Mouse (Mus musculus) kidney, adult 8-10 months (tissue): ENCODE data around the gene Eaf1.
A peak's percentile ranks its signal among the peaks of the same experiment; 100 is the strongest.

ENCODE experiments used
- DNase-seq, 2 experiments: peaks; one replicate each; pipeline ENCODE4 v3.0.0; 2022

Gene Eaf1

GRCm38 (mm10) chr14:31515895-31516294 is 21.7 kb downstream of the Eaf1 start:
- DNase-seq, result no peak

GRCm38 (mm10) chr14:31519165-31519564 is 25.0 kb downstream of the Eaf1 start:
- peak; percentile 46 to 62 for DNase-seq

GRCm38 (mm10) chr14:31521318-31521717 is 27.1 kb downstream of the Eaf1 start:
- DNase-seq, result no peak

GRCm38 (mm10) chr14:31525040-31525810 is 31.0 kb downstream of the Eaf1 start:
- no peak for DNase-seq

- peak; percentile 21 to 50 for DNase-seq
Measured at GRCm38 (mm10) chr14:31530847-31531246, 36.6 kb downstream of the Eaf1 start.

GRCm38 (mm10) chr14:31531506-31532148 is 37.4 kb downstream of the Eaf1 start:
- peak in 1 of 2 experiments; percentile 26 for DNase-seq

- DNase-seq, result peak; percentile 46 to 63
Measured at GRCm38 (mm10) chr14:31532656-31533055, 38.5 kb downstream of the Eaf1 start.

GRCm38 (mm10) chr14:31537298-31537697 is 43.1 kb downstream of the Eaf1 start:
- peak; percentile 16 to 20 for DNase-seq

- DNase-seq, result no peak
Measured at GRCm38 (mm10) chr14:31543885-31544442, 49.8 kb downstream of the Eaf1 start.

- DNase-seq, result no peak
Measured at GRCm38 (mm10) chr14:31555021-31555420, 60.8 kb downstream of the Eaf1 start.

GRCm38 (mm10) chr14:31555963-31556434 is 61.8 kb downstream of the Eaf1 start:
- DNase-seq, result no peak

- no peak for DNase-seq
Measured at GRCm38 (mm10) chr14:31556526-31557260, 62.5 kb downstream of the Eaf1 start.

- DNase-seq, result no peak
Measured at GRCm38 (mm10) chr14:31557273-31557672, 63.1 kb downstream of the Eaf1 start.

- no peak for DNase-seq
Measured at GRCm38 (mm10) chr14:31557784-31558183, 63.6 kb downstream of the Eaf1 start.

GRCm38 (mm10) chr14:31559216-31559615 is 65.0 kb downstream of the Eaf1 start:
- no peak for DNase-seq
